Mouse (Mus musculus): ENCODE data around the gene Ppm1e. TPM values are rescaled to one million over a fixed set of nuclear protein-coding genes. Genes with fewer than 3 reads are reported as not detected.

Ppm1e gene
- polyA plus RNA-seq, 1 experiment from 2014 or later, result 3.1 TPM

- Histone ChIP-seq H3K27ac (no peak overlapping the region), H3K4me3 (peak overlapping the region; percentile 70), H3K9ac (peak overlapping the region; percentile 69), H3K4me1 (peaks cover 9% of the 10 kb centered on the region), H3K4me2 (peak overlapping the region; percentile 97), H3K36me3 (no peaks in the 10 kb centered on the region), H3K27me3 (peaks cover 53% of the 10 kb centered on the region), H3K9me3 (no peaks in the 10 kb centered on the region)
- 6% methylated on average over 31 of the region's 31 CpGs for WGBS
- ATAC-seq (ENCODE audit: insufficient number of reproducible peaks, insufficient read depth, low FRiP score, low TSS enrichment, low read depth), result no peak
Observed at GRCm38 (mm10) chr11:87357317-87358300, 1.2 kb downstream of the Ppm1e start.

- WGBS, result 90% methylated on average over 1 of the region's 1 CpGs
- peaks cover 40% of the 10 kb centered on the region for H3K27me3 ChIP-seq
Observed at GRCm38 (mm10) chr11:87354861-87355260, 4.0 kb downstream of the Ppm1e start.

GRCm38 (mm10) chr11:87353646-87354170, 5.1 kb downstream of the Ppm1e start:
- no peak overlapping the region for H3K4me3 ChIP-seq
- no peaks in the 10 kb centered on the region for H3K9me3 ChIP-seq
- H3K9ac ChIP-seq, result no peak overlapping the region
- H3K27ac ChIP-seq, result no peak overlapping the region
- H3K27me3 ChIP-seq, result peaks cover 29% of the 10 kb centered on the region
- peaks cover 9% of the 10 kb centered on the region for H3K4me1 ChIP-seq
- H3K4me2 ChIP-seq, result no peak overlapping the region
- H3K36me3 ChIP-seq, result no peaks in the 10 kb centered on the region
- ATAC-seq (ENCODE audit: insufficient number of reproducible peaks, insufficient read depth, low FRiP score, low TSS enrichment, low read depth), result no peak
- 77% methylated on average over 7 of the region's 7 CpGs for WGBS

More at GRCm38 (mm10) chr11:87354861-87355260, 4.0 kb downstream of the Ppm1e start:
- H3K9me3 ChIP-seq, result no peaks in the 10 kb centered on the region
- H3K4me1 ChIP-seq, result peaks cover 9% of the 10 kb centered on the region
- no peak overlapping the region for H3K9ac ChIP-seq
- no peak overlapping the region for H3K4me2 ChIP-seq
- no peak overlapping the region for H3K27ac ChIP-seq
- no peak overlapping the region for H3K4me3 ChIP-seq
- no peak for ATAC-seq (ENCODE audit: insufficient number of reproducible peaks, insufficient read depth, low FRiP score, low TSS enrichment, low read depth)
- H3K36me3 ChIP-seq, result no peaks in the 10 kb centered on the region

GRCm38 (mm10) chr11:87326381-87326780, 32.4 kb downstream of the Ppm1e start:
- no peak overlapping the region for H3K9ac ChIP-seq
- no peak overlapping the region for H3K4me3 ChIP-seq
- WGBS, result 86% methylated on average over 3 of the region's 3 CpGs
- no peaks in the 10 kb centered on the region for H3K27me3 ChIP-seq
- H3K4me1 ChIP-seq, result no peaks in the 10 kb centered on the region
- no peak overlapping the region for H3K27ac ChIP-seq
- H3K4me2 ChIP-seq, result no peak overlapping the region
- no peaks in the 10 kb centered on the region for H3K36me3 ChIP-seq
- no peaks in the 10 kb centered on the region for H3K9me3 ChIP-seq
- no peak for ATAC-seq (ENCODE audit: insufficient number of reproducible peaks, insufficient read depth, low FRiP score, low TSS enrichment, low read depth)

- no peaks in the 10 kb centered on the region for H3K4me1 ChIP-seq
- no peak for ATAC-seq (ENCODE audit: insufficient number of reproducible peaks, insufficient read depth, low FRiP score, low TSS enrichment, low read depth)
- H3K4me3 ChIP-seq, result no peak overlapping the region
- H3K4me2 ChIP-seq, result no peak overlapping the region
- H3K27me3 ChIP-seq, result no peaks in the 10 kb centered on the region
- H3K27ac ChIP-seq, result no peak overlapping the region
- no peak overlapping the region for H3K9ac ChIP-seq
- 74% methylated on average over 8 of the region's 8 CpGs for WGBS
- H3K9me3 ChIP-seq, result no peaks in the 10 kb centered on the region
- no peaks in the 10 kb centered on the region for H3K36me3 ChIP-seq
Observed at GRCm38 (mm10) chr11:87322558-87322957, 36.3 kb downstream of the Ppm1e start.

GRCm38 (mm10) chr11:87320007-87320406, 38.8 kb downstream of the Ppm1e start:
- H3K36me3 ChIP-seq, result no peaks in the 10 kb centered on the region
- no peak overlapping the region for H3K9ac ChIP-seq
- no peak overlapping the region for H3K27ac ChIP-seq
- 69% methylated on average over 5 of the region's 5 CpGs for WGBS
- no peaks in the 10 kb centered on the region for H3K9me3 ChIP-seq
- H3K27me3 ChIP-seq, result no peaks in the 10 kb centered on the region
- H3K4me2 ChIP-seq, result no peak overlapping the region
- no peak overlapping the region for H3K4me3 ChIP-seq
- H3K4me1 ChIP-seq, result no peaks in the 10 kb centered on the region
- no peak for ATAC-seq (ENCODE audit: insufficient number of reproducible peaks, insufficient read depth, low FRiP score, low TSS enrichment, low read depth)

- H3K9ac ChIP-seq, result no peak overlapping the region
- no peak overlapping the region for H3K4me2 ChIP-seq
- no peak for ATAC-seq (ENCODE audit: insufficient number of reproducible peaks, insufficient read depth, low FRiP score, low TSS enrichment, low read depth)
- no peaks in the 10 kb centered on the region for H3K4me1 ChIP-seq
- 86% methylated on average over 9 of the region's 9 CpGs for WGBS
- H3K9me3 ChIP-seq, result no peaks in the 10 kb centered on the region
- no peaks in the 10 kb centered on the region for H3K36me3 ChIP-seq
- H3K4me3 ChIP-seq, result no peak overlapping the region
- H3K27ac ChIP-seq, result no peak overlapping the region
- H3K27me3 ChIP-seq, result no peaks in the 10 kb centered on the region
Observed at GRCm38 (mm10) chr11:87318956-87319708, 39.7 kb downstream of the Ppm1e start.

GRCm38 (mm10) chr11:87313533-87313932, 45.3 kb downstream of the Ppm1e start:
- H3K4me2 ChIP-seq, result no peak overlapping the region
- no peaks in the 10 kb centered on the region for H3K9me3 ChIP-seq
- no peak overlapping the region for H3K27ac ChIP-seq
- no peaks in the 10 kb centered on the region for H3K4me1 ChIP-seq
- 54% methylated on average over 3 of the region's 3 CpGs for whole genome bisulfite sequencing
- no peak overlapping the region for H3K4me3 ChIP-seq
- no peak overlapping the region for H3K9ac ChIP-seq
- no peaks in the 10 kb centered on the region for H3K36me3 ChIP-seq
- no peaks in the 10 kb centered on the region for H3K27me3 ChIP-seq
- no peak for ATAC-seq (ENCODE audit: insufficient number of reproducible peaks, insufficient read depth, low FRiP score, low TSS enrichment, low read depth)

- no peaks in the 10 kb centered on the region for H3K36me3 ChIP-seq
- ATAC-seq (ENCODE audit: insufficient number of reproducible peaks, insufficient read depth, low FRiP score, low TSS enrichment, low read depth), result no peak
- no peaks in the 10 kb centered on the region for H3K27me3 ChIP-seq
- H3K27ac ChIP-seq, result no peak overlapping the region
- no peaks in the 10 kb centered on the region for H3K4me1 ChIP-seq
- no peak overlapping the region for H3K4me2 ChIP-seq
- no peak overlapping the region for H3K9ac ChIP-seq
- no peak overlapping the region for H3K4me3 ChIP-seq
- no peaks in the 10 kb centered on the region for H3K9me3 ChIP-seq
- 86% methylated on average over 2 of the region's 2 CpGs for WGBS
Observed at GRCm38 (mm10) chr11:87310309-87310708, 48.5 kb downstream of the Ppm1e start.

GRCm38 (mm10) chr11:87309329-87310074, 49.3 kb downstream of the Ppm1e start:
- Histone ChIP-seq H3K4me3 (no peak overlapping the region), H3K27me3 (no peaks in the 10 kb centered on the region), H3K9me3 (no peaks in the 10 kb centered on the region), H3K36me3 (no peaks in the 10 kb centered on the region), H3K4me1 (no peaks in the 10 kb centered on the region), H3K4me2 (no peak overlapping the region), H3K9ac (no peak overlapping the region), H3K27ac (no peak overlapping the region)
- no peak for ATAC-seq (ENCODE audit: insufficient number of reproducible peaks, insufficient read depth, low FRiP score, low TSS enrichment, low read depth)
- WGBS, result 78% methylated on average over 8 of the region's 8 CpGs

- Histone ChIP-seq H3K4me1 (no peaks in the 10 kb centered on the region), H3K9me3 (no peaks in the 10 kb centered on the region), H3K4me3 (no peak overlapping the region), H3K36me3 (no peaks in the 10 kb centered on the region), H3K27me3 (no peaks in the 10 kb centered on the region), H3K9ac (no peak overlapping the region), H3K27ac (no peak overlapping the region), H3K4me2 (no peak overlapping the region)
- 68% methylated on average over 5 of the region's 5 CpGs for WGBS
- ATAC-seq (ENCODE audit: insufficient number of reproducible peaks, insufficient read depth, low FRiP score, low TSS enrichment, low read depth), result no peak
Observed at GRCm38 (mm10) chr11:87299066-87299465, 59.8 kb downstream of the Ppm1e start.
